Mouse (Mus musculus): ENCODE measurements around the gene Csrp1.

Csrp1 gene

DNA sequence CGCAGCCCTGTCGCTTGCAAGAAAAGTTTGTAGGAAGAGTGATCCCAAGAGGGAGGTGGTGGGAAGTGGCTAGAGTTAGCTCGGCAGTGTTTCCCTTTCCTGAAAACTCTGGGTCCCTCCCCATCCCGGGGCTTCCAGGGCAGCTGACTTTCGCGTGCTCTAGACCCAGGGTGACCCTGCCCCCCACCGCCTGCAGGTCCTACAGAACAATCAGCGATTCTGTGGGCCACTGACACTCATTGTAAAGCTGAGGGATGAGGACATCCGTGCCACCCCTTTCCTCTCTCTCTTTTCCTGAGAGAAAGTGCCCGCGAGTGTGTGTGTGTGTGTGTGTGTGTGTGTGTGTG, 9.5 kb downstream of the Csrp1 start:
- intact Hi-C loops (cut with DNase I): no loop called here

DNA sequence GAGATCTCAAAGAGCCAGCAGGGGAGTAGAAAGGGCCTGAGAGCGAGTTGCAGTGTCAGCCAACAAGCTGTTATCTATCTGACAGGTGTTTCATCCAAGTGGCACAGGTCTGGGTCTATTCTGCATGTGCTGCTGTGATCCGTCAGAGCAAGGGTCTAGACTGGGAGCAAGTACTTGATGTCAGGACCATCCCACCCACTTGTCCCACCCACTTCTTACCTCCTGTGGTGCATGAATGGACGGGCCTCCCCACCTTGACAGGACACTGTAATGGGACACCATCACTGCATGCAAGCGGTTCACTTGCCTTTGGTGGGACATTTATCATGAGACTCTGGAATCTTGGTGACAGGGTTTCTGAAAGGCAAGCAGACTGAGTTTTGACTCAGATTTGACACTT, 10.0 kb downstream of the Csrp1 start:
- intact Hi-C loops (cut with DNase I): no loop called here

GRCm38 (mm10) chr1:135730296-135730695, 10.4 kb downstream of the Csrp1 start:
- intact Hi-C loops (cut with DNase I): no loop called here

DNA sequence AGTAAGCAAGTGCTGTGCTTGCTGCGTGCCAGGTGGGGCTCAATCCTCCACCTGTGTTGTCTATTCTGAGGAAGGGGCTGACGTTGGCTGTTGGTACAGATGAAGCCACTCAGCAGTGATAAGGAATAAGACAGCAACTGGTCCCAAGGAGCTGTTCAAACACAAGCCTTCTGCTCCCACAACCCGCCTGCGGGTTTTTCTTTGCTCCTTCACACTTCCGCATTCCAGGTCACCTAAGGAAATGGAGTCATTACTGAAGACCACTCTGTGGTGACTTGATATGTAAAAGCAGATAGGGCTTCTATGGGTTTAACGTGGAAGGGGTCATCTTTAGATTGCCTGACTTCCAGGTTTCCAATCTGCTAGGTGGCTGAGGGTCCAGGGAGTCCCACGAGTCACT, 11.5 kb downstream of the Csrp1 start:
- intact Hi-C loops (cut with DNase I): no loop called here

GRCm38 (mm10) chr1:135731897-135732684, 12.2 kb downstream of the Csrp1 start:
- intact Hi-C loops (cut with DNase I): no loop called here

DNA sequence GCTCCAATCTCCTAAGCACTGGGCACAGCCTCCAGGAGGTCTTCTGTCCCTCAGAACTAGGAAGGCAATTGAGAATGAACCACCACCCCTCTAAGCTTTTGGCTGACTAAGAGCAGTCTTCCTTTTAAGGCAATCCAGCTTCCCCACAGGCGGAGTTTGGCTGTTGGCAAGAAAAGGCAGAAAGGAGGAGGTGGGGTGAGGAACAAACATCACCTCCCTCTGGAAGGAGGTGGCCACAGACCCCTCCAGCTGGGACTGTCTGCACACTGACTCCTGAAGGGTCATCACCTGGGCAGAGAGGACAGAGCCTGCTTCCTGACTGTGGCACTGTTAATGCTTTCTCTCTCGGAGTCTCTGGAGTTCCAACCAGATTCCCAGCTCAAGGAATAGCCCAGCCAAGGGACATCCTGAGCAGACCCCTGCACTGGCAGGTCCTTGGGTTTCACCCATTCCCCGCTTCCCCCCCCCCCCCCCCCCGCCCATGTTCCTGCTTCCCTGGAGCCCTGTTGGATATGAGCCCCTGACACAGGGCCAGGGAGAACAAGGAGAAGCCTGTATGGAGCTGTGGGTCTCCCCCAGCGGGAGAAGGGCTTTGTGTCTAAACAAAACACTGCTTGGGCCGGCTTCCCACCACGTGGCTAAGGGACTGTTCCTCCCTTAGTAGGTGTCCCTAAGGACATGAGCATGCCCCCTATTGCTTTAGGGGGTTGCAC, 14.5 kb downstream of the Csrp1 start:
- intact Hi-C loops (cut with DNase I): no loop called here

- intact Hi-C loops (cut with DNase I): no loop called here
Observed at GRCm38 (mm10) chr1:135735460-135735859, 15.6 kb downstream of the Csrp1 start.

DNA sequence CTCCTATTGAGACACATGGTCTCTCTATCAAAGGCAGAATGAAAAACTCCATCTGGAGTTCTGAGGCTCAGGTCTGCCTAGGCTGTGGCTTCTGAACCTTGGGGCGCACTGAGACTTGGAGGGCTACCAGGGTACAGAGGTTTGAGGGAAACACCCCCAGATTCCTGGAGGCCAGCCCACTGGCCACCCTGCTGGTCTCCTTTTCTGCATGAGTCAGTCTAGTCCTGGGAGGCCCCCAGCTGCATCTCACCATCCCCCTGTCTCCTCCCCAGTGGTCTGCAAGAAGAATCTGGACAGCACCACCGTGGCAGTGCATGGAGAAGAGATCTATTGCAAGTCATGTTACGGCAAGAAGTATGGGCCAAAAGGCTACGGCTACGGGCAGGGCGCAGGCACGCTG, 25.1 kb downstream of the Csrp1 start:
- intact Hi-C loops (cut with DNase I): no loop called here

DNA sequence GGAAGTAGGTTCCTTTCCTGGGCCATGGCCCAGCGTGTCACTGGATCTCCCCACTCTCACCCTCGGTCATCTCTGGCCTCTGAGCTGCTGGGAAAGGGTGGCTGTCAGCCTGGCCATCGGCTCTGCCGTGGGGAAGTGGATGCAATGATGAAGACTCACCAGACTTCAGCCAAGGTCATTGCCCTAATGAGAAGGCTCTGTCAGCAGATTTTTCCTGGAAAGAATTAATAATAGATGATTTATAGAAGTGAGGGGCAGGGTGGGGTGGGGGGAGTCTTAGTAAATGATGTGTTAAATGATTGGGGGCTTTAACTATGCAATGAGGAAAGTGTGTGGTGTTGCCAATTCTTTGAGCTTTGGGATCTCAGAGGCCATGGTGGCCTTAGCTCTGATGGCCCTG, 26.4 kb downstream of the Csrp1 start:
- intact Hi-C loops (cut with DNase I): no loop called here

GRCm38 (mm10) chr1:135752737-135753348, 33.0 kb downstream of the Csrp1 start:
- intact Hi-C loops (cut with DNase I): loop anchor here (1.0 kb wide), 2 partner anchors 28 to 34 kb away; no protein-coding TSS in a partner anchor

- intact Hi-C loops (cut with DNase I): no loop called here
Observed at GRCm38 (mm10) chr1:135755287-135755686, 35.4 kb downstream of the Csrp1 start.

DNA sequence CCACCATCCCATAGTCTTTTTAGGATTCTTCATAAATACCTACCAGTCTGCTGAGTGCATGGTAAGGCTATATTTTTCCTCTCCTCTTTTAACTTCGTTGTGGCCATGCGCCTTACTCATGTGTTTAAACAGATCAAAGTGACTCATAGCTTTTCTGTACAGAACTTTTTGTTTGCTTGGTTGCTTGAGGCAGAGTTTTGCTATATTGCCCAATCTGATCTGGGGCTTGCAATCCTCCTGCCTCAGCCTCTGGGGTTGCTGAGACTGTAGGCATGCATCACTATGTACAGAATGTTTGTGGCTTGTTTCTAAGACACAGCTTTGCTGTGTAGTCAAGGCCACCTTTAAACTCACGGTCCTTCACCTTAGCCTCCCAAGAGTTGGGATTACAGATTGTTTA, 36.1 kb downstream of the Csrp1 start:
- intact Hi-C loops (cut with DNase I): no loop called here

- intact Hi-C loops (cut with DNase I): no loop called here
Observed at GRCm38 (mm10) chr1:135757287-135757686, 37.4 kb downstream of the Csrp1 start.

- intact Hi-C loops (cut with DNase I): no loop called here
Observed at GRCm38 (mm10) chr1:135759685-135760084, 39.8 kb downstream of the Csrp1 start.

GRCm38 (mm10) chr1:135760216-135760615, 40.4 kb downstream of the Csrp1 start:
- intact Hi-C loops (cut with DNase I): no loop called here

DNA sequence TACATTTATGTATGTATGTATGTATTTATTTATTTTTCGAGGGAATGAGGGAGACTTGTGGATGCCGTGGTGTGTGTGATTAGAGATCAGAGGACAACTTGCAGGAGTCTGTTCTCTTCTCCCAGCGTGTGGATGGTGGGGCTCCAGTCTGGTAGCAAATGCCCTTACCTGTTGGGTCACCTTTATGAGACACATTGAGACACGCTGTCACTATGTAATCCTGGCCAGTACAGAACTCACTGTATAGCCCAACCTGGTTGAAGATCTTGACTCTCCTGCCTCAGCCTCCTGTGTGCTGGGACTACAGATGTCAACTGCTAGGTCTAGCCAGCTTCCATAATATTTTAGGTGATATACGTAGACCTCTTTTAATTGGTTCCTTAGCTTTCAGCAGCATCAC, 41.9 kb downstream of the Csrp1 start:
- intact Hi-C loops (cut with DNase I): no loop called here

DNA sequence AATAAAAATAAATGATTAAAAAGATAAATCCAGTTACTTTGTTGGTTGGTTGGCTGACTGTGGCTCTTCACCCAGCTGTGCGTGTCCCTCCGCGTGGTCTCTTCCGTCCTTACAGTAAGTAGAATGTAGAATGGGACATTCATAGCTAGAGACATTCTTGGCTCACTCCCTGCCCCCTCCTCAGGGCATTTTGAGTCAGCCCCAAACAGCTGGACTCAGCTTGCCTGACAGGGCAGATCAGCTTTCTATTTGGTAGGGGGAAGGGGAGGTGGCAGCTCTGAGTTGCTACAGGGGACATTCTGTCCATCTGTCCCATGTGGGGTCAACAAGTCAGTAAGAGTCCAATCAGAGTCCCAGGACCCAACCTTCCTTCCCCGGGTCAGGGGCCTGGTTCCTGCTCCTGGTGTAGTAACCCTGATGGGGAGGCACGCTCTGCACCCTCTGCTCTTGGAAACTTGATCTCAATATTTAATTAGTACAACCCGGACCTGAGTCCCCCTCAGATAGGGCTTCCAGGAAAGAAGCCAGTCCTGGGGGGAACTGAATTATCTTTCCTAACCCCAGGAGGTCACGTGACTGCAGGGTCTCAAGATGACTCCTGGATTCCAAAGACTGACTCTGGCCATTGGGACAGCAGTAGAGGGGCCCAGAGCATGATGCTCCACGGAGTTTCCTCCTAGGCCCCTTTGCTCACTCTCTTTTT, 43.8 kb downstream of the Csrp1 start:
- intact Hi-C loops (cut with DNase I): no loop called here

DNA sequence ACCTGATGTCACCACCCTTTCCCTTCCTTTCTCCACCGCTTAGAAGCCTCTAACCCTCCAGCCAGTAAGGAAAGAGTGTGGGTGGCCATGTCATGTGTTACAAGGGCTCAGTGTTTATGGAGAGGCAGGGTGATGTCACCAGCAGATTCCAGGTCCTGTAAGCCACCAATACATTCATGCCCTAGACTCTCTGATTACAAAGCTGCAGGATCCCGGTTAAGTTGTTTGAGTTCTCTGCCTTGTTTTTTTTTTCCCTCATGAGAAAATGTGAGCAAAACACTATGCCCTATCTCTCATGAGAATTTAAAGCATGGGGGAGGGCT, 44.3 kb downstream of the Csrp1 start:
- intact Hi-C loops (cut with DNase I): no loop called here

DNA sequence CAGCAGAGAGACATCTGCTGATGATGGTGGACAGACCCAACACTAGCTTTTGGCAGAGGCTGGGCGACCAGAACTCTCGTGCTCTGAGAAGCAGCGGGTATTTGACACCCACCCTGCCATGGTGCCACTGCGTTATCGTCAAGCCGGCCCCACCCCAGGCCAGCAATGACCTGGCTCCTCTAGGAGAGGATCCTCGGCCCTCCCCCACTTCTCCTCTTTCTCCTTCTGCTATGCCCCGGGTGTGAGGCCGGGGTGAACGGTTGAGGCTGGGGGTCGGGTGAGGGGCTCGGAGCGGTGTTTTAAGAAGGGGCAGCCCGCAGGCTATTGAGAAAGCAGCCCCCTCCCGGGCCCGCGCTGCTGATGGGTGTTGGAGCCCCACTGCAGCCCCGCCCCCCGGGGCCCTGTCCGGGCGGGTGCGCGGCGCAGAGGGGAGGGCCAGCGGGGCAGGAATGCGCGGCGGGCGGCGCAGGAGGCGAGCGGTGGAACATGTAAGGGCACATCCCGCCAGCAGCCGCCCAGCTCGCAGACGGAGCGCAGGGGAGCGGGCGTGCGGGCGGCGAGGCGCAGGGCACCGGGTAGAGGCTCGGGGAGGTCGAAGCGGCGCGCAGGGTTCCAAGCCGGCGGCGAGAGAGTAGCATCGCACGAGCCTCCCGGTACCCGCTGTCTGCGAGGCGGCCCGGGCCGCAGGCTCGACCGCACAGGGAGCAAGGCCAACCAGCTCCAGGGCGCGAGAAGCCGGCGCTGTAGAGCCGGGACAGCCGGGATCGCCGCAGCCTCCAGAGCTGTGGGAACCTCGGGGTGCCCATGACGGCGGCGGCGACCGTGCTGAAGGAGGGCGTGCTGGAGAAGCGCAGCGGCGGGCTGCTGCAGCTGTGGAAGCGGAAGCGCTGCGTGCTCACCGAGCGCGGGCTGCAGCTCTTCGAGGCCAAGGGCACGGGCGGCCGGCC, 46.1 kb downstream of the Csrp1 start, which contains the start of gene Phlda3:
TSS of gene Phlda3 (plus strand) at position 475 of the 947 bp plus-strand sequence.
- intact Hi-C loops (cut with DNase I): no loop called here

DNA sequence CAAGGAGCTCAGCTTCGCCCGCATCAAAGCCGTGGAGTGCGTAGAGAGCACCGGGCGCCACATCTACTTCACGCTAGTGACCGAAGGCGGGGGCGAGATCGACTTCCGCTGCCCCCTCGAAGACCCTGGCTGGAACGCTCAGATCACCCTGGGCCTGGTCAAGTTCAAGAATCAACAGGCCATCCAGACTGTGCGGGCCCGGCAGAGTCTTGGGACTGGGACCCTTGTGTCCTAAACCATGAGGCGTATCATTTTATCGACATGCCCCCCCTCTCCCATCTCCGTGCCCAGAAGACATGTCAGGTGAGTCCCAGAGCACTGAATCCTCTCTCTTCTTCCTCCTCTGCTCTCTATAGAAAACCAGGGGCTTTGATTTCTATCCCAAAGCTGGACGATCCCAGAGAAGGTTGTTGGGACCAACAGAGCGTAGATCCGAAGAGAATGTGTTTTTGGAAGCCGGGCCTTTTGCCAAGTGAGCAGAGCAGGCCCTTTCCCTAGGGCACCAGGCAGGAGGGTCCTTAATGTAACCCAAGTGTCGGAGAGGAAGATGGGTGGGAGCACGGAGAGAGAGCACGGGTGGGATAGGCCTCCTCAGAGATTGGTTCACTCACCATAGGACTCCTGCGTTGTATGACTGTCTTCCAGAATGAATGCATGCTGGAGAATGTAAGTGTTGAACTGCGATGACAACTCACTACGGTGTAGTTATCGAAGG, 46.9 kb downstream of the Csrp1 start:
- intact Hi-C loops (cut with DNase I): no loop called here

Data from adrenal gland (tissue).